Mouse (Mus musculus): ENCODE results near the gene Irf8.

DNA sequence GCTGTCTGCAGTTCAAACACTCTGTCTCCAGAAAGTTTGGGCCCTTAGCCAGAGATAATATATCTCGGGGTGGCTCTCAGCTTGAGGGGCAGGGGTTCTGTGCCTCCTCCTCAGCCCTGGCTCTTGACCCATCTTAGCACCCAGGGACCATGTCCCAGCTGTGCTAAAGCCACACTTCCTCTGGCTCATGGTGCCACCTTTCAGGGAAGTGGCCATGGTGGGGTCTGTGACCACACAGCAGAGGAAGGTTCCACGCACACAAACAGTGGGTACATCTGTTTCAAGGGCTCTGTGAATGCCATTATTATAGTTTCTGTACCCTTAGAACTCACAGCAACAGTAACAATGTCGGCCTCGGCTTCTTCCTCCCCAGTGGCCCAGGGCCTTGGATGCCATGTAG is 47.6 kb downstream of the Irf8 start:
- TF ChIP-seq POLR2A (IDR thresholded peaks at IDR 0.05; ENCODE audit: borderline replicate concordance, insufficient read depth, low read length) (no peak), CTCF (IDR thresholded peaks at IDR 0.05; ENCODE audit: borderline replicate concordance, insufficient read depth, low read depth, low read length) (no peak)
